Mouse (Mus musculus): ENCODE data around the gene Gm45711. TPM values are rescaled to one million over a fixed set of nuclear protein-coding genes. Genes with fewer than 3 reads are reported as not detected.

Gene Gm45711
- polyA plus RNA-seq, 1 experiment: not detected

- WGBS: 4% methylated on average over 41 of the region's 41 CpGs
- TF ChIP-seq POLR2A (IDR thresholded peaks at IDR 0.05; ENCODE audit: borderline replicate concordance, control insufficient read depth, low read depth, low read length) (peak; percentile 90), CTCF (IDR thresholded peaks at IDR 0.05; ENCODE audit: control insufficient read depth, insufficient read depth, low read length) (0 out of 2 replicates have a peak, but pooled peaks have one; percentile 6)
- peaks cover 5% of the 10 kb centered on the region; the same call in 1 of the 2 replicates for H3K4me1 ChIP-seq (ENCODE audit: control insufficient read depth, insufficient read depth, low read length)
Observed at GRCm38 (mm10) chr8:104250439-104251367, 59.2 kb downstream of the Gm45711 start, which contains the start of gene Cklf. Gene Cklf (plus strand): TSS chr8:104250861.

DNA sequence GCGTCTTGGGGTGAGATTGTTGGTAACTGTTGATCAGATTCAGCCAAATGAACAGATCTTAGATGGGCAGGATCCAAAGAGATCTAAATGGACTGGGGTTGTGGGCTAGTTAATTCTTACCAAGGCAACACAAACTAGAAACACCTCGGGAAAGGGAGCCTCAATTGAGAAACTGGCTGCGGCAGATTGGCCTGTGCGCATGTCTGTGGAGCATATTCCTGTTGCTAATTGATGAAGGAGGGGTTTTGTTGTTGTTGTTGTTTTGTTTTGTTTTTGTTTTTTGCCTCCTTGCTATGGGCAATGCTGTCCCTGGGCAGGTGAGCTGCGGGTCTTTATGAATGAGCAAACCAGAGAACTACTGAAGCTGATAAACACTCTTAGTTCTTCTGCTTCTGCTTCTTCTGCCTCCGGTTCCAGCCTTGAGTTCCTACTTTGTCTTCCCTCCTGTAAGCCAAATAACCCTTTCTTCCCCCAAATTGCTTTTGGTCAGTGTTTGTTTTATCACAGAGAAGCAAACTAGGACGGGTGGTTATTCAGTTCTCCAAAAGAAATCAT, 60.4 kb downstream of the Gm45711 start:
- WGBS: 72% methylated on average over 7 of the region's 7 CpGs
- peaks cover 5% of the 10 kb centered on the region; the same call in 1 of the 2 replicates for H3K4me1 ChIP-seq (ENCODE audit: control insufficient read depth, insufficient read depth, low read length)
- no peak overlapping the region for H3K4me3 ChIP-seq (replicated peaks; ENCODE audit: control insufficient read depth, low read depth, low read length)
- H3K27ac ChIP-seq (ENCODE audit: control insufficient read depth, insufficient read depth, low read depth, low read length, poor library complexity): peak overlapping the region; percentile 19; the same call in 1 of the 2 replicates
- TF ChIP-seq CTCF (IDR thresholded peaks at IDR 0.05; ENCODE audit: control insufficient read depth, insufficient read depth, low read length) (no peak), POLR2A (IDR thresholded peaks at IDR 0.05; ENCODE audit: borderline replicate concordance, control insufficient read depth, low read depth, low read length) (no peak)

More at GRCm38 (mm10) chr8:104250439-104251367, 59.2 kb downstream of the Gm45711 start, which contains the start of gene Cklf:
- H3K4me3 ChIP-seq (replicated peaks; ENCODE audit: control insufficient read depth, low read depth, low read length): peak within 1 kb of the TSS; percentile 74
- H3K27ac ChIP-seq (ENCODE audit: control insufficient read depth, insufficient read depth, low read depth, low read length, poor library complexity): peak within 1 kb of the TSS; percentile 78

GRCm38 (mm10) chr8:104248276-104248675, 61.6 kb downstream of the Gm45711 start, which contains the start of gene Tk2:
Gene Tk2 (minus strand): TSS chr8:104248558.
- H3K4me1 ChIP-seq (ENCODE audit: control insufficient read depth, insufficient read depth, low read length): peaks cover 5% of the 10 kb centered on the region; the same call in 1 of the 2 replicates
- TF ChIP-seq POLR2A (IDR thresholded peaks at IDR 0.05; ENCODE audit: borderline replicate concordance, control insufficient read depth, low read depth, low read length) (peak; percentile 94), CTCF (IDR thresholded peaks at IDR 0.05; ENCODE audit: control insufficient read depth, insufficient read depth, low read length) (no peak)
- H3K27ac ChIP-seq (ENCODE audit: control insufficient read depth, insufficient read depth, low read depth, low read length, poor library complexity): peak within 1 kb of the TSS; percentile 96
- H3K4me3 ChIP-seq (replicated peaks; ENCODE audit: control insufficient read depth, low read depth, low read length): peak within 1 kb of the TSS; percentile 73
- WGBS: under 1% methylated on average over 28 of the region's 28 CpGs

- H3K4me3 ChIP-seq (replicated peaks; ENCODE audit: control insufficient read depth, low read depth, low read length): peak overlapping the region; percentile 73
- H3K4me1 ChIP-seq (ENCODE audit: control insufficient read depth, insufficient read depth, low read length): peaks cover 5% of the 10 kb centered on the region; the same call in 1 of the 2 replicates
- H3K27ac ChIP-seq (ENCODE audit: control insufficient read depth, insufficient read depth, low read depth, low read length, poor library complexity): peak overlapping the region; percentile 96
- WGBS: 2% methylated on average over 11 of the region's 11 CpGs
- TF ChIP-seq POLR2A (IDR thresholded peaks at IDR 0.05; ENCODE audit: borderline replicate concordance, control insufficient read depth, low read depth, low read length) (no peak), CTCF (IDR thresholded peaks at IDR 0.05; ENCODE audit: control insufficient read depth, insufficient read depth, low read length) (no peak)
Observed at GRCm38 (mm10) chr8:104247908-104248275, 62.0 kb downstream of the Gm45711 start.

DNA sequence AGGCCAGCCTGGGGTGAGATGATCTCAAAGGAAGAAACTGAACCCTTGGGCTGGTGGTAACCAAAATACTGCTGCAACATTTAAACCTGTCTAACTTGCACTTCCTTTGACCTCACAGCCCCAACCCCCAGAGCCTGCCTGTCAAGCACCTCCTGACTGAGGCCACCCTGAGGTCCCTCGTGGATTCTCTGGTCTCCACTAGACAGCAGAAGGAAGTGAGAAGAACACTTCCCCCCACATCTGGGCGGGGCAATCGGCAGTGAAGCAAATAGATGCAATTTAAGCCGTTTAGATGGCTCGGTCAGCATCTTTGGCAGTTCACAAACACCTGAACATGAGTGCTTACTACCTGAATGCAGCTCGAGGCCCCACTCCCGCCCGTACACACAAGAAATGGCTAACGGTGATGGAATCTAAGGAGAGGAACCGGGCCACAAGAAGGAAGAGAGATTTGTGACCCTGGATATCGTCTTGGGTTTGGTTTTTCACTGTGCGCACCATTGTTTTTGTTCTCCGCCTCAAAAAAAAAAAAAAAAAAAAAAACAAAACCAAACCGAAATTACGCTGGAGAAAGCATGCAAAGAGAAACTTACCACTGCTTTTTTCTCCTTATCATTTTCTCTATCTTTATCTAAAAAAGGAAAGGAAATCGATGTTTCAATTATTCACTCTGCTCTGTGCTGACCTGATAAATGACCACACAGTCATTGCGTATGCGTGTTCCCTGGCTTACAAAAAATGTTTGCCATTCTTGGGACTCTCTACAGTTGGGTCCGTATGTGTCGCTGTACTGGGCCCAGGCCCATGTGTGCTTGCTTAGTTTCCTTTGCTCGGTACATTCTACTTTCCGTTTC, 62.6 kb downstream of the Gm45711 start:
- Histone ChIP-seq H3K4me1 (ENCODE audit: control insufficient read depth, insufficient read depth, low read length) (peaks cover 5% of the 10 kb centered on the region; the same call in 1 of the 2 replicates), H3K27ac (ENCODE audit: control insufficient read depth, insufficient read depth, low read depth, low read length, poor library complexity) (peak overlapping the region; percentile 96), H3K4me3 (replicated peaks; ENCODE audit: control insufficient read depth, low read depth, low read length) (peak overlapping the region; percentile 73)
- 5% methylated on average over 22 of the region's 22 CpGs for WGBS
- TF ChIP-seq CTCF (IDR thresholded peaks at IDR 0.05; ENCODE audit: control insufficient read depth, insufficient read depth, low read length): no peak
- no peak for TF ChIP-seq POLR2A (IDR thresholded peaks at IDR 0.05; ENCODE audit: borderline replicate concordance, control insufficient read depth, low read depth, low read length)

GRCm38 (mm10) chr8:104246621-104247020, 63.3 kb downstream of the Gm45711 start:
- H3K4me3 ChIP-seq (replicated peaks; ENCODE audit: control insufficient read depth, low read depth, low read length): no peak overlapping the region
- peak overlapping the region; percentile 80 for H3K27ac ChIP-seq (ENCODE audit: control insufficient read depth, insufficient read depth, low read depth, low read length, poor library complexity)
- 47% methylated on average over 4 of the region's 4 CpGs for WGBS
- H3K4me1 ChIP-seq (ENCODE audit: control insufficient read depth, insufficient read depth, low read length): peaks cover 5% of the 10 kb centered on the region; the same call in 1 of the 2 replicates
- TF ChIP-seq POLR2A (IDR thresholded peaks at IDR 0.05; ENCODE audit: borderline replicate concordance, control insufficient read depth, low read depth, low read length): no peak
- TF ChIP-seq CTCF (IDR thresholded peaks at IDR 0.05; ENCODE audit: control insufficient read depth, insufficient read depth, low read length): no peak

GRCm38 (mm10) chr8:104242038-104242644, 67.7 kb downstream of the Gm45711 start:
- TF ChIP-seq POLR2A (IDR thresholded peaks at IDR 0.05; ENCODE audit: borderline replicate concordance, control insufficient read depth, low read depth, low read length): no peak
- no peak for TF ChIP-seq CTCF (IDR thresholded peaks at IDR 0.05; ENCODE audit: control insufficient read depth, insufficient read depth, low read length)
- Histone ChIP-seq H3K27ac (ENCODE audit: control insufficient read depth, insufficient read depth, low read depth, low read length, poor library complexity) (no peak overlapping the region), H3K4me1 (ENCODE audit: control insufficient read depth, insufficient read depth, low read length) (peaks cover 14% of the 10 kb centered on the region; the same call in 1 of the 2 replicates), H3K4me3 (replicated peaks; ENCODE audit: control insufficient read depth, low read depth, low read length) (no peak overlapping the region)
- 68% methylated on average over 12 of the region's 12 CpGs for WGBS
